In the genomic region with DNA sequence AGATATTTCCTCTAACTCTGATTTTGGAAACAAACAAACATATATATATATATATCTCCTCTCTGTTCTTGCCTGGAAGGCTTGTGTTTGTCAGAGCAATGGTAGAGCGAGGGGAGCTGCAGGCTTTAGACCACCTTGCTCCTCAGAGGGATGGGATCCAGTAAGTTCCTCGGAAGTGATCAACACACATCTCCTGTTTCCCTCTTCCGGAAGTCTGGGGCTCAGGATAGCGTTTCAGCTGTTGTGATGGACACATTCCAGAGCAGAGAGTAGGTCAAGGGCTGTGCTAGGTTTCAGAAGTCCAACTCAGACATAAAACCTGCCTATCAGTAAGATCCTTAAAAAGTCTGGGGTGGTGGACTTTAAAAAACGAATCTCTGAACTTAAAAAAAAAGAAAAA, we compare ENCODE assay signal across 26 mouse cellular contexts. TPM values are rescaled to one million over a fixed set of nuclear protein-coding genes. Genes with fewer than 3 reads are reported as not detected.
"Had no signal": no experiment of that assay in that cellular context is flagged by ENCODE, and none has a peak within 500 bp of the region (broad histone marks: within the 10 kb centered on the region; RNA-seq: fewer than 3 reads in every experiment).

No protein-coding gene starts in this region.

- H3K4me3 ChIP-seq: heart, embryonic 10.5 days; heart, embryonic 12.5 days; hindbrain, embryonic 10.5 days; hindbrain, embryonic 12.5 days; intestine, embryonic 15.5 days; layer of hippocampus, adult 2 months; left cerebral cortex, adult 2 months; limb, embryonic 10.5 days; limb, embryonic 12.5 days; liver, embryonic 13.5 days; liver, embryonic 15.5 days had no signal

- DNase-seq: heart, adult 18-20 months; heart, postnatal 10 days; heart, postnatal 4 days; kidney, adult 18-20 months; kidney, adult 8-10 months; kidney, postnatal 10 days; kidney, postnatal 25 days; kidney, postnatal 4 days; liver; liver, embryonic 13.5 days had no signal

- H3K27me3 ChIP-seq: heart, embryonic 12.5 days; intestine, embryonic 15.5 days; limb, embryonic 12.5 days; liver, embryonic 13.5 days had no signal

- ATAC-seq: hindbrain, embryonic 16.5 days; inflammation-experienced regulatory T-cells, adult 6 months; intestine, embryonic 15.5 days; intestine, postnatal 0 days had no signal

- H3K36me3 ChIP-seq: heart, embryonic 10.5 days; heart, embryonic 12.5 days; hindbrain, embryonic 10.5 days; hindbrain, embryonic 12.5 days; intestine, embryonic 15.5 days; limb, embryonic 10.5 days; limb, embryonic 12.5 days; liver, embryonic 13.5 days; liver, embryonic 15.5 days had no signal

- H3K4me2 ChIP-seq: heart, embryonic 12.5 days; hindbrain, embryonic 12.5 days; hindbrain, embryonic 14.5 days; intestine, embryonic 15.5 days; limb, embryonic 12.5 days; liver, embryonic 11.5 days; liver, embryonic 13.5 days; liver, embryonic 15.5 days had no signal

RNA-seq across cellular contexts. Expression of gene Chrna1, which starts 1.0 kb away (rescaled TPM):
- total RNA-seq: granulocyte monocyte progenitor cell, adult 5-6 weeks; heart, postnatal 10 days had no signal
- polyA plus RNA-seq: inflammation-experienced regulatory T-cells, adult 6 months had no signal
